Mouse (Mus musculus) embryonic facial prominence, embryonic 12.5 days (tissue): ENCODE measurements around the gene Vwf. TPM values are rescaled to one million over a fixed set of nuclear protein-coding genes. Genes with fewer than 3 reads are reported as not detected.

Experiments used
- ATAC-seq: fragments of 200-750 bp; cut with Nextera tagmentation; 2 replicates; pipeline ENCODE4 v1.8.0; 2017; ENCODE audit not compliant: insufficient number of reproducible peaks, insufficient read depth, low FRiP score, low TSS enrichment
- H3K27ac ChIP-seq: fragments of 300-500 bp; sonication (generic); 2 replicates; pipeline ENCODE4 v1.5.1; 2016; ENCODE audit warnings: mild to moderate bottlenecking
- H3K27me3 ChIP-seq: fragments of 300-500 bp; sonication (generic); 2 replicates; pipeline ENCODE4 v1.6.1; 2016; ENCODE audit warnings: mild to moderate bottlenecking, moderate library complexity
- H3K36me3 ChIP-seq: fragments of 300-500 bp; sonication (generic); 2 replicates; pipeline ENCODE4 v1.6.1; 2016; ENCODE audit warnings: mild to moderate bottlenecking
- H3K4me1 ChIP-seq: fragments of 300-500 bp; sonication (generic); 2 replicates; pipeline ENCODE4 v1.6.1; 2016
- H3K4me2 ChIP-seq: fragments of 300-500 bp; sonication (generic); replicated peaks from 2 replicates; pipeline ENCODE4 v1.6.1; 2016; ENCODE audit warnings: mild to moderate bottlenecking, moderate library complexity
- H3K4me3 ChIP-seq: fragments of 300-500 bp; sonication (generic); 2 replicates; pipeline ENCODE4 v1.5.1; 2016; ENCODE audit warnings: mild to moderate bottlenecking
- H3K9ac ChIP-seq: fragments of 300-500 bp; sonication (generic); 2 replicates; pipeline ENCODE4 v1.6.1; 2016; ENCODE audit warnings: mild to moderate bottlenecking, moderate library complexity
- H3K9me3 ChIP-seq: fragments of 300-500 bp; sonication (generic); 2 replicates; pipeline ENCODE4 v1.6.1; 2016; ENCODE audit warnings: mild to moderate bottlenecking, moderate library complexity
- WGBS: fragments of 180-500 bp; shearing (Covaris S2); methylation state at CpG from one replicate; pipeline ENCODE4 v1.1.7; 2016; 5-methylcytosine and 5-hydroxymethylcytosine counted together
- polyA plus RNA-seq: library from polyadenylated mRNA; unstranded; fragments of >200 nt; fragmentation: Nextera tagmentation; extraction: Ambion mirVana; gene quantifications from 2 replicates; pipeline ENCODE4 v1.2.1, GENCODE M21; 2016

Gene Vwf
- polyA plus RNA-seq, 1 experiment from 2014 or later: 7.4 TPM

GRCm38 (mm10) chr6:125653416-125653815 is 106.8 kb downstream of the Vwf start:
- Histone ChIP-seq H3K4me3 (no peak overlapping the region), H3K36me3 (no peaks in the 10 kb centered on the region), H3K4me2 (no peak overlapping the region), H3K9me3 (no peaks in the 10 kb centered on the region), H3K9ac (no peak overlapping the region), H3K27me3 (no peaks in the 10 kb centered on the region), H3K27ac (no peak overlapping the region), H3K4me1 (no peaks in the 10 kb centered on the region)
- WGBS: 84% methylated on average over 1 of the region's 1 CpGs
- ATAC-seq: no peak

GRCm38 (mm10) chr6:125656921-125657320 is 110.3 kb downstream of the Vwf start:
- H3K4me1 ChIP-seq: no peaks in the 10 kb centered on the region
- no peak overlapping the region for H3K27ac ChIP-seq
- no peaks in the 10 kb centered on the region for H3K9me3 ChIP-seq
- no peak overlapping the region for H3K4me2 ChIP-seq
- ATAC-seq: no peak
- no peak overlapping the region for H3K9ac ChIP-seq
- H3K27me3 ChIP-seq: no peaks in the 10 kb centered on the region
- H3K4me3 ChIP-seq: no peak overlapping the region
- H3K36me3 ChIP-seq: no peaks in the 10 kb centered on the region
- 85% methylated on average over 13 of the region's 13 CpGs for WGBS

- Histone ChIP-seq H3K36me3 (no peaks in the 10 kb centered on the region), H3K9ac (no peak overlapping the region), H3K9me3 (no peaks in the 10 kb centered on the region), H3K4me1 (no peaks in the 10 kb centered on the region), H3K4me3 (no peak overlapping the region), H3K27ac (no peak overlapping the region), H3K4me2 (no peak overlapping the region), H3K27me3 (no peaks in the 10 kb centered on the region)
- no peak for ATAC-seq
- 83% methylated on average over 5 of the region's 5 CpGs for WGBS
These were observed 111.4 kb downstream of the Vwf start for GRCm38 (mm10) chr6:125657966-125658365.

GRCm38 (mm10) chr6:125661106-125661877 is 114.7 kb downstream of the Vwf start:
- Histone ChIP-seq H3K9ac (no peak overlapping the region), H3K27me3 (no peaks in the 10 kb centered on the region), H3K36me3 (no peaks in the 10 kb centered on the region), H3K27ac (no peak overlapping the region), H3K4me1 (no peaks in the 10 kb centered on the region), H3K4me3 (no peak overlapping the region), H3K9me3 (no peaks in the 10 kb centered on the region), H3K4me2 (no peak overlapping the region)
- ATAC-seq: no peak
- 46% methylated on average over 14 of the region's 14 CpGs for WGBS

- Histone ChIP-seq H3K9me3 (no peaks in the 10 kb centered on the region), H3K4me3 (no peak overlapping the region), H3K4me1 (no peaks in the 10 kb centered on the region), H3K27me3 (no peaks in the 10 kb centered on the region), H3K4me2 (no peak overlapping the region), H3K36me3 (no peaks in the 10 kb centered on the region), H3K27ac (no peak overlapping the region), H3K9ac (no peak overlapping the region)
- no peak for ATAC-seq
- WGBS: 78% methylated on average over 2 of the region's 2 CpGs
These were observed 117.3 kb downstream of the Vwf start for GRCm38 (mm10) chr6:125663906-125664305.

GRCm38 (mm10) chr6:125671835-125672234 is 125.3 kb downstream of the Vwf start:
- no peaks in the 10 kb centered on the region for H3K9me3 ChIP-seq
- H3K4me1 ChIP-seq: no peaks in the 10 kb centered on the region
- no peaks in the 10 kb centered on the region for H3K36me3 ChIP-seq
- no peak for ATAC-seq
- no peaks in the 10 kb centered on the region for H3K27me3 ChIP-seq
- no peak overlapping the region for H3K27ac ChIP-seq
- no peak overlapping the region for H3K4me2 ChIP-seq
- WGBS: 85% methylated on average over 3 of the region's 3 CpGs
- no peak overlapping the region for H3K4me3 ChIP-seq
- H3K9ac ChIP-seq: no peak overlapping the region

- no peaks in the 10 kb centered on the region for H3K9me3 ChIP-seq
- no peak overlapping the region for H3K9ac ChIP-seq
- H3K4me3 ChIP-seq: no peak overlapping the region
- ATAC-seq: no peak
- no peaks in the 10 kb centered on the region for H3K27me3 ChIP-seq
- no peak overlapping the region for H3K27ac ChIP-seq
- H3K36me3 ChIP-seq: no peaks in the 10 kb centered on the region
- no peak overlapping the region for H3K4me2 ChIP-seq
- H3K4me1 ChIP-seq: no peaks in the 10 kb centered on the region
- 63% methylated on average over 1 of the region's 1 CpGs for WGBS
These were observed 131.9 kb downstream of the Vwf start for GRCm38 (mm10) chr6:125678492-125678891.

- WGBS: 74% methylated on average over 11 of the region's 11 CpGs
- no peak for ATAC-seq
- Histone ChIP-seq H3K9ac (no peak overlapping the region), H3K4me1 (no peaks in the 10 kb centered on the region), H3K27ac (no peak overlapping the region), H3K4me3 (no peak overlapping the region), H3K9me3 (no peaks in the 10 kb centered on the region), H3K4me2 (no peak overlapping the region), H3K27me3 (no peaks in the 10 kb centered on the region), H3K36me3 (no peaks in the 10 kb centered on the region)
These were observed 134.0 kb downstream of the Vwf start for GRCm38 (mm10) chr6:125680613-125681012.

- Histone ChIP-seq H3K27me3 (0 out of 2 replicates have a peak, but pooled peaks cover 4% of the 10 kb centered on the region), H3K9ac (no peak overlapping the region), H3K4me3 (no peak overlapping the region), H3K9me3 (no peaks in the 10 kb centered on the region), H3K27ac (no peak overlapping the region), H3K4me2 (no peak overlapping the region), H3K4me1 (peaks cover 10% of the 10 kb centered on the region), H3K36me3 (no peaks in the 10 kb centered on the region)
- ATAC-seq: no peak
These were observed 138.8 kb downstream of the Vwf start for GRCm38 (mm10) chr6:125685420-125685819.

GRCm38 (mm10) chr6:125687986-125688385 is 141.4 kb downstream of the Vwf start:
- H3K4me1 ChIP-seq: peaks cover 14% of the 10 kb centered on the region
- ATAC-seq: no peak
- H3K36me3 ChIP-seq: no peaks in the 10 kb centered on the region
- H3K4me2 ChIP-seq: no peak overlapping the region
- WGBS: 53% methylated on average over 1 of the region's 1 CpGs
- no peak overlapping the region for H3K9ac ChIP-seq
- no peak overlapping the region for H3K27ac ChIP-seq
- H3K4me3 ChIP-seq: no peak overlapping the region
- H3K9me3 ChIP-seq: no peaks in the 10 kb centered on the region
- 0 out of 2 replicates have a peak, but pooled peaks cover 4% of the 10 kb centered on the region for H3K27me3 ChIP-seq

- Histone ChIP-seq H3K9me3 (no peaks in the 10 kb centered on the region), H3K4me1 (peaks cover 14% of the 10 kb centered on the region), H3K4me3 (peak within 1 kb of the TSS; percentile 22), H3K27me3 (0 out of 2 replicates have a peak, but pooled peaks cover 4% of the 10 kb centered on the region), H3K4me2 (peak within 1 kb of the TSS; percentile 53), H3K36me3 (no peaks in the 10 kb centered on the region), H3K9ac (no peak within 1 kb of the TSS; the same call in 1 of the 2 replicates), H3K27ac (no peak within 1 kb of the TSS)
- peak; percentile 64; the same call in 1 of the 2 replicates for ATAC-seq
- WGBS: 2% methylated on average over 20 of the region's 20 CpGs
These were observed 143.6 kb downstream of the Vwf start, which contains the start of gene Ano2 for GRCm38 (mm10) chr6:125690057-125690703. Gene Ano2, plus strand, starts transcription at chr6:125690419.

GRCm38 (mm10) chr6:125701146-125701545 is 154.6 kb downstream of the Vwf start:
- H3K9ac ChIP-seq: no peak overlapping the region
- no peak overlapping the region for H3K4me2 ChIP-seq
- H3K36me3 ChIP-seq: no peaks in the 10 kb centered on the region
- H3K27ac ChIP-seq: no peak overlapping the region
- H3K9me3 ChIP-seq: no peaks in the 10 kb centered on the region
- no peaks in the 10 kb centered on the region for H3K27me3 ChIP-seq
- 86% methylated on average over 2 of the region's 2 CpGs for WGBS
- H3K4me3 ChIP-seq: no peak overlapping the region
- no peak for ATAC-seq
- H3K4me1 ChIP-seq: no peaks in the 10 kb centered on the region
